Mouse (Mus musculus): ENCODE data around the gene 1810046K07Rik.

The 1810046K07Rik gene

DNA sequence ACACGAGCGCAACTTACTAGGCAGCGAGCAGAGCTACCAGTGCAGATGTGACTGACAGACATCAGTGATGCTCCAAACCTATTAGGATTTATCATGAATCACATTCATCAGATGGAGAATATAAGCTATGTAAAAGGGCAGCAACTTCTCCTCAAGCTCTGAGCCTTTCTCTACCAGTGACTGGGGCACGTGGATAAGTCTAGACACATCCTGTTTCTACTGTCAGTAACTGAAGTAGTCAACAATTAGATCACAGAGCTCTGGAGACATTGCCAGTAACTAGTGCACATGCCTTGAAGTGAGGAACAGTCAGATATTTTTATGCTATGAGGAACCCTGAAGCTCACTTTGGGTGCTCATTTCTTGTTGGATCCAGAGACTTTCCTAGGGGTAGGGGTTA lies 11.4 kb downstream of the 1810046K07Rik start:
- Histone ChIP-seq H3K4me1 (replicated peaks; ENCODE audit: low read depth, low read length) (no peaks in the 10 kb centered on the region), H3K27me3 (ENCODE audit: insufficient read depth, low read length) (no peaks in the 10 kb centered on the region; the same call in 1 of the 2 replicates), H3K36me3 (ENCODE audit: insufficient read depth, low read length) (no peaks in the 10 kb centered on the region), H3K4me3 (replicated peaks; ENCODE audit: low read length) (no peak overlapping the region), H3K9me3 (ENCODE audit: low read length) (no peaks in the 10 kb centered on the region)
- TF ChIP-seq NANOG (IDR thresholded peaks at IDR 0.05; ENCODE audit: borderline replicate concordance, low read length) (no peak), POU5F1 (IDR thresholded peaks at IDR 0.05; ENCODE audit: borderline replicate concordance, low read length) (no peak), CTCF (conservative IDR thresholded peaks at IDR 0.05; ENCODE audit: low read length) (no peak)

DNA sequence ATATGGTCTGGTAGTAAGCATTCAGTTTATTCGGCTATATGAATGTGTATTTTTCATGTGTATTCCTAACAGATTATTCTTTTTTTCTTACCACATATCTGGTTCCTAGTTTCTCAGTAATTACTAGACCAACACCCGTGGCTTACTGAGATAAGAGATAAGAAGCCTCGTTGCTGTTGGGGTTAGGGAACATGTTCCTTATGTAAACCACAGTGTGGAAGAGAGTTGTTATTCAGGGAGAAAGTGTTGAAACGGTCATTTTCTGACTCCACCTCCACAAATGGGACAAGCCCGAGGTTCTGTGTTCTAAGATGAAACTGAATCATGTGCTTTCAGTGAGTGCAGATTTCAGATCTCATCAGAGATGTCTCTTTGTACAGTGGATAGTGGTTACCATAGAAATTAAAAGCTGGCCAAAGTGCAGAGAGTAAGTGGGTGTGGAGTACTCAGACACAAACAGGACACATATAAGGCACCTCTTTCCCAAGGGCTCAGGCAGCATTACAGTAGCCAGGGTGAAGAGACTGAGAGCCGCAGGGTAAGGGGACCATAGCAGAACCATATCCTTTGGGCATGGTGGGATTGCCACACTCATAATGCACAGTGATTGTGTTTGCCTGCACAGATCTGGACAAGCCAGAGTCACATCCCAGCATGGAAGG lies 13.2 kb downstream of the 1810046K07Rik start:
- TF ChIP-seq CTCF (conservative IDR thresholded peaks at IDR 0.05; ENCODE audit: low read length): no peak
- no peak for TF ChIP-seq NANOG (IDR thresholded peaks at IDR 0.05; ENCODE audit: borderline replicate concordance, low read length)
- no peak for TF ChIP-seq POU5F1 (IDR thresholded peaks at IDR 0.05; ENCODE audit: borderline replicate concordance, low read length)
- Histone ChIP-seq H3K27me3 (ENCODE audit: insufficient read depth, low read length) (no peaks in the 10 kb centered on the region; the same call in 1 of the 2 replicates), H3K4me3 (replicated peaks; ENCODE audit: low read length) (no peak overlapping the region), H3K9me3 (ENCODE audit: low read length) (no peaks in the 10 kb centered on the region), H3K4me1 (replicated peaks; ENCODE audit: low read depth, low read length) (no peaks in the 10 kb centered on the region), H3K36me3 (ENCODE audit: insufficient read depth, low read length) (no peaks in the 10 kb centered on the region)

DNA sequence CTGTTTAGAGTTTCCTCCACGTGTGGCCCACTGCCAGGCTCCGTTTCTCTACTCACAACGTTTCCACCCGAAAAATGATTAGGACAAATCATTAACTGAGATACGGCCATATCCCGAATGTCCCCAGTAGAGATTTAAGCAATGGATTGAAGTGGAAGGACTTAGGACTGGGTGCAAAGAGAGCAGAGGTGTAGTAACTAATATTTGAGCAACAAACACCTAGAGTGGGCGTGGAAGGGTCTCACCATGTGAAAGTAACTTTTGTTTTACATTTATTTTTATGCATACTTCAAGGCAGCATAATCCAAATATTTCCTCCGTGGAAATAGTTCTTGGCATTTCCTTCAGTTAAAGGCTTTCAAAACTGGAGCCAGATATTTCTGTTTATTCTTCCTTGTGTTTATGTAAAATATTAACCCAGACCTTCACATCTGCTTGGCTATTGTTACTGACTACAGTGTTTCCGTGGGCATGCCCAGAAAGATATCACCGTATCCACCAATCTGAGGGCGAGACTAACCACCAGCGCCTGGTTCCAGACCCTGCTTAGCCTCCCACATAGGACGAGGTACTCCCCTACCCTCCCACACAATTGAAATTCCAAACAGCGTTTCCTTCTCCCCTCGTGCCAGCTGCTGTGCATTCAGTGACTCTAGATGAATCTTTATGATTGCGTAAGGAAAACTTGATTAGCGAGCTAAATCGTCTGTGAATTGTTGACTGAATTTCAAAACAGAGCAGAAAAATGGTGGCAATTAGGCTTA lies 16.0 kb downstream of the 1810046K07Rik start:
- H3K27me3 ChIP-seq (ENCODE audit: insufficient read depth, low read length): no peaks in the 10 kb centered on the region; the same call in 1 of the 2 replicates
- no peaks in the 10 kb centered on the region for H3K4me1 ChIP-seq (replicated peaks; ENCODE audit: low read depth, low read length)
- H3K4me3 ChIP-seq (replicated peaks; ENCODE audit: low read length): no peak overlapping the region
- TF ChIP-seq POU5F1 (IDR thresholded peaks at IDR 0.05; ENCODE audit: borderline replicate concordance, low read length) (no peak), NANOG (IDR thresholded peaks at IDR 0.05; ENCODE audit: borderline replicate concordance, low read length) (no peak), CTCF (conservative IDR thresholded peaks at IDR 0.05; ENCODE audit: low read length) (no peak)
- no peaks in the 10 kb centered on the region for H3K36me3 ChIP-seq (ENCODE audit: insufficient read depth, low read length)
- H3K9me3 ChIP-seq (ENCODE audit: low read length): no peaks in the 10 kb centered on the region

DNA sequence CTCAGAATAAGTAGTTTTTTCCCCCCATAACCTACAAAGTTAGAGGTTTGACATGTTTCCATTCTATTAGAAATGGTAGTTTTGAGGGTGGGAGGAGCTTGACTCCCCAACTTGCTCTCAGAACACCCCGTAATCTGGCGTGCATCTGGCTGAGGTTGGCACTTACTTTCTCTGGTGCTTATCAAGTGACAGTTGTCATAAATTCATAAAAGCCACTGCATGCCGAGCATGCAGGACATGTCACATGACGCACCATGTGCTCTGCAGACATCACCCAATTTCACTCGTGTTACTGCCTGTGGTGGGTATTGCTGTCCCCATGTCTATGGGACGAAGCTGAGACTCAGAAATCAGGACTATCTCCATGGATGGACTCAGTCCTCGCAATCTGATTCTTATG lies 18.2 kb downstream of the 1810046K07Rik start:
- 0 out of 2 replicates have a peak, but pooled peaks cover 2% of the 10 kb centered on the region for H3K4me1 ChIP-seq (replicated peaks; ENCODE audit: low read depth, low read length)
- H3K4me3 ChIP-seq (replicated peaks; ENCODE audit: low read length): no peak overlapping the region
- no peaks in the 10 kb centered on the region; the same call in 1 of the 2 replicates for H3K27me3 ChIP-seq (ENCODE audit: insufficient read depth, low read length)
- H3K36me3 ChIP-seq (ENCODE audit: insufficient read depth, low read length): no peaks in the 10 kb centered on the region
- TF ChIP-seq POU5F1 (IDR thresholded peaks at IDR 0.05; ENCODE audit: borderline replicate concordance, low read length) (no peak), CTCF (conservative IDR thresholded peaks at IDR 0.05; ENCODE audit: low read length) (no peak), NANOG (IDR thresholded peaks at IDR 0.05; ENCODE audit: borderline replicate concordance, low read length) (no peak)
- no peaks in the 10 kb centered on the region for H3K9me3 ChIP-seq (ENCODE audit: low read length)

DNA sequence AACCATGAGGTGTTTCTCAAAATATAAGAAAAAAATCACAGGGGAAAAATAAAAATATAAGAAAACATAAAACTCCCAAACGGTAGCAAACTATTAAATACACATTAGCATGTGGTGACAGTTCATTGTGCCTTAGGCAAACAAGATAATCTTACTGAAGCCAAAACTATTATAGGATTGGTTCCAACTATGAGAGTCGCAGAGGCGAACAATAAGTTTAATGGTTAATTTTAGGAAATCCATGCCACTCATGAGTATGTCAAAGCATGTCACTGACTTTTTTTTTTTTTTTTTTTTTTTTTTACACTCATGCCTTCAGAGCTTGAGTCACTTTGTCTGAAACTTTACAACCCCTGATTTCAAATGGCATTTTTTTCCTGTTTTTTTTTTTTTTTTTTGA lies 22.4 kb downstream of the 1810046K07Rik start:
- Histone ChIP-seq H3K4me1 (replicated peaks; ENCODE audit: low read depth, low read length) (peaks cover 6% of the 10 kb centered on the region; the same call in 1 of the 2 replicates), H3K4me3 (replicated peaks; ENCODE audit: low read length) (no peak overlapping the region), H3K9me3 (ENCODE audit: low read length) (no peaks in the 10 kb centered on the region), H3K36me3 (ENCODE audit: insufficient read depth, low read length) (no peaks in the 10 kb centered on the region), H3K27me3 (ENCODE audit: insufficient read depth, low read length) (no peaks in the 10 kb centered on the region)
- no peak for TF ChIP-seq NANOG (IDR thresholded peaks at IDR 0.05; ENCODE audit: borderline replicate concordance, low read length)
- no peak for TF ChIP-seq CTCF (conservative IDR thresholded peaks at IDR 0.05; ENCODE audit: low read length)
- TF ChIP-seq POU5F1 (IDR thresholded peaks at IDR 0.05; ENCODE audit: borderline replicate concordance, low read length): no peak

DNA sequence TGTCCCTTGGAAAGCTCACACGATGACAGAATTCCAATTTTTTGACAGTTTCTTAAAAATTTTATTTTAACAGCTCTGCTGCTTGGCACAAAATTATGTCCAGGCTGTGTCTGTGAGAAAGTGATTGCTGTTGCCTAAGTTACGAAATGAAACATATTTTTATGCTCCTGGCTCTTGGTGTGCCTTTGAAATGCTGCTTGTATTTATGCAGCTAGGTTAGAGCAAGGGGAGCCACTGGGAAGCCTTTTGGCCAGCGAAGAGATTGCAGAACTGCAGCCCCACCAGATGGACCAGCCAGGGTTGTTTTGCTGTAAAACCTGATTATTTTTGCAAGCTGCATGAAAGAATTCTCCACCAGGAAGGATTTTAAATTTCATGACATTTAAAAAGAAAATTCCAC lies 23.6 kb downstream of the 1810046K07Rik start:
- no peaks in the 10 kb centered on the region for H3K36me3 ChIP-seq (ENCODE audit: insufficient read depth, low read length)
- peaks cover 6% of the 10 kb centered on the region; the same call in 1 of the 2 replicates for H3K4me1 ChIP-seq (replicated peaks; ENCODE audit: low read depth, low read length)
- TF ChIP-seq POU5F1 (IDR thresholded peaks at IDR 0.05; ENCODE audit: borderline replicate concordance, low read length) (no peak), CTCF (conservative IDR thresholded peaks at IDR 0.05; ENCODE audit: low read length) (no peak), NANOG (IDR thresholded peaks at IDR 0.05; ENCODE audit: borderline replicate concordance, low read length) (no peak)
- no peak overlapping the region for H3K4me3 ChIP-seq (replicated peaks; ENCODE audit: low read length)
- no peaks in the 10 kb centered on the region for H3K9me3 ChIP-seq (ENCODE audit: low read length)
- H3K27me3 ChIP-seq (ENCODE audit: insufficient read depth, low read length): no peaks in the 10 kb centered on the region

DNA sequence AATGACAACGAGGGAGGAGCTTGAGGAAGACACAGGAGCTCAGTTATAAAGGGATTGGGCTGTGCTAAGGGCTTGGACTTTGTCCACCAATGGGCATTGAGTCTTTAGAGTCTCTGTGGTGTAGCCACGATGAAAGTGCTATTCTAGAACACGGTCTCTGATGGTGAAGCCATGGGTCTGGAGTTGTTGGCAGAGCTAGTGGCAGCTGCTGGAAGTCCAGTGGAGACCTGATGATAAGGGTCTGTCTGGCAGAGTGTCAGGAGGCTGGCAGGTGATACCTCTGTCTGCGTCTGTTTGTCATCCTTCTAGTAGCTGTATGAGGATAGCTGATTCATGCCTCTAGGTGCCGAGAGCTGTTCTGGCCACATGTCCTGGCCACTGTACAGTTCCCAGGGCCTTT lies 24.7 kb downstream of the 1810046K07Rik start:
- H3K4me1 ChIP-seq (replicated peaks; ENCODE audit: low read depth, low read length): peaks cover 6% of the 10 kb centered on the region; the same call in 1 of the 2 replicates
- TF ChIP-seq NANOG (IDR thresholded peaks at IDR 0.05; ENCODE audit: borderline replicate concordance, low read length) (no peak), CTCF (conservative IDR thresholded peaks at IDR 0.05; ENCODE audit: low read length) (no peak), POU5F1 (IDR thresholded peaks at IDR 0.05; ENCODE audit: borderline replicate concordance, low read length) (no peak)
- H3K4me3 ChIP-seq (replicated peaks; ENCODE audit: low read length): no peak overlapping the region
- no peaks in the 10 kb centered on the region for H3K9me3 ChIP-seq (ENCODE audit: low read length)
- no peaks in the 10 kb centered on the region for H3K27me3 ChIP-seq (ENCODE audit: insufficient read depth, low read length)
- no peaks in the 10 kb centered on the region for H3K36me3 ChIP-seq (ENCODE audit: insufficient read depth, low read length)

DNA sequence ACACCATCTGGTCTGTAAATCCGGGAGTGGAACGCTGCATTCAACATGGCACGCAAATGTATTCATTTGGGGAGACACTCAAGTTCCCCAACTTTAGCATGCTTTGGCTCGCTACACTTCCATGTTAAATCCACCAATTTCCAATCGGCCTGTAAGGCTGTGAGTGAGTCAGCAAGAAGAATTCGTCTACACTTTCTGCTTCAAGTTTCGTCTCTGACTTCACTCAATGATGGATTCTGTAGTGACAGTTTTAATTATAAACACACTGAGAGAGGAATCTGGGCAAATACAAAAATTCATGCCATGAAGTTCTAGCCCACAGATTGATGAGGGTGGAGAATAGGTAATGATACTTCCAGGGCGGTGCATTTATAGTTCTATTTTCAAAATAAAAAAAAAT lies 35.2 kb downstream of the 1810046K07Rik start:
- Histone ChIP-seq H3K4me1 (replicated peaks; ENCODE audit: low read depth, low read length) (no peaks in the 10 kb centered on the region), H3K4me3 (replicated peaks; ENCODE audit: low read length) (no peak overlapping the region), H3K36me3 (ENCODE audit: insufficient read depth, low read length) (no peaks in the 10 kb centered on the region), H3K27me3 (ENCODE audit: insufficient read depth, low read length) (peaks cover 7% of the 10 kb centered on the region), H3K9me3 (ENCODE audit: low read length) (no peaks in the 10 kb centered on the region)
- TF ChIP-seq NANOG (IDR thresholded peaks at IDR 0.05; ENCODE audit: borderline replicate concordance, low read length) (no peak), CTCF (conservative IDR thresholded peaks at IDR 0.05; ENCODE audit: low read length) (no peak), POU5F1 (IDR thresholded peaks at IDR 0.05; ENCODE audit: borderline replicate concordance, low read length) (no peak)

Measured in E14TG2a.4 (cell line).